Mouse (Mus musculus) kidney, adult 10 weeks (tissue): ENCODE results near the gene Spata5. TPM values are rescaled to one million over a fixed set of nuclear protein-coding genes. Genes with fewer than 3 reads are reported as not detected.

Experiments used
- polyA plus RNA-seq: library from polyadenylated mRNA; stranded (reverse); fragments of 350-450 nt; fragmentation: Illumina TruSeq; extraction: RNeasy Lipid Tissue Mini Kit (QIAGEN cat#74804); gene quantifications from one replicate; pipeline ENCODE4 v1.2.3, GENCODE M21; 2014; ENCODE audit warnings: low read depth, low replicate concordance

The Spata5 gene
- 17.5 TPM for polyA plus RNA-seq

GRCm38 (mm10) chr3:37419458-37419991 lies at the start of gene Spata5:
Gene Spata5 (plus strand): TSS chr3:37419896.

GRCm38 (mm10) chr3:37420072-37420471 lies 376 bp downstream of the Spata5 start, which contains the start of gene Nudt6:
Gene Nudt6 (minus strand): TSS chr3:37420211.

Other genes starting within 250 kb of the Spata5 start
- not detected for gene Il21, start 187.3 kb upstream of the Spata5 start, polyA plus RNA-seq
- 8.3 TPM for gene Bbs12, start 107.3 kb upstream of the Spata5 start, polyA plus RNA-seq
- 85.7 TPM for gene Cetn4, start 107.2 kb upstream of the Spata5 start, polyA plus RNA-seq
- gene Fgf2, start 71.5 kb upstream of the Spata5 start, polyA plus RNA-seq, result 4.3 TPM
- 4.5 TPM for gene Nudt6, start 315 bp downstream of the Spata5 start, polyA plus RNA-seq
- gene Spry1, start 220.1 kb downstream of the Spata5 start, polyA plus RNA-seq, result 27.6 TPM